Mouse (Mus musculus) E14TG2a.4 (cell line): ENCODE results near the gene Clasp1.
"Not testable (repeated sequence)": the region's sequence is repeated elsewhere in the genome, so short reads cannot be mapped to it uniquely, and the experiment has no call there.

Source experiments
- H3K27me3 ChIP-seq: 2 replicates; pipeline ENCODE4 v1.6.1; 2014; ENCODE audit warnings: low read length, control low read depth; ENCODE audit not compliant: insufficient read depth
- H3K36me3 ChIP-seq: 2 replicates; pipeline ENCODE4 v1.6.1; 2014; ENCODE audit warnings: low read length, control low read depth; ENCODE audit not compliant: insufficient read depth
- H3K4me1 ChIP-seq: replicated peaks from 2 replicates; pipeline ENCODE4 v1.6.1; 2014; ENCODE audit warnings: low read depth, low read length, control low read depth
- H3K4me3 ChIP-seq: replicated peaks from 2 replicates; pipeline ENCODE4 v1.5.1; 2014; ENCODE audit warnings: mild to moderate bottlenecking, low read length
- H3K9me3 ChIP-seq: 2 replicates; pipeline ENCODE4 v1.6.1; 2014; ENCODE audit warnings: low read length, control low read depth
- CTCF ChIP-seq: conservative IDR thresholded peaks from 2 replicates; pipeline ENCODE4 v1.5.1; 2014; ENCODE audit warnings: low read length
- NANOG ChIP-seq: IDR thresholded peaks from 2 replicates; pipeline ENCODE4 v1.6.1; 2014; ENCODE audit warnings: borderline replicate concordance, low read length, mixed read lengths
- POU5F1 ChIP-seq: IDR thresholded peaks from 2 replicates; pipeline ENCODE4 v1.6.1; 2014; ENCODE audit warnings: low read length, borderline replicate concordance

Gene Clasp1

GRCm38 (mm10) chr1:118567659-118568058 is 178.8 kb downstream of the Clasp1 start:
- H3K27me3 ChIP-seq = no peaks in the 10 kb centered on the region
- TF ChIP-seq NANOG (no peak), POU5F1 (no peak), CTCF (no peak)
- H3K4me1 ChIP-seq = no peaks in the 10 kb centered on the region
- H3K9me3 ChIP-seq = no peaks in the 10 kb centered on the region
- peaks cover 54% of the 10 kb centered on the region for H3K36me3 ChIP-seq
- no peak overlapping the region for H3K4me3 ChIP-seq

GRCm38 (mm10) chr1:118580174-118580702 is 191.4 kb downstream of the Clasp1 start:
- Histone ChIP-seq H3K27me3 (no peaks in the 10 kb centered on the region), H3K9me3 (no peaks in the 10 kb centered on the region), H3K36me3 (peaks cover 40% of the 10 kb centered on the region), H3K4me3 (no peak overlapping the region), H3K4me1 (no peaks in the 10 kb centered on the region)
- TF ChIP-seq NANOG (no peak), CTCF (no peak), POU5F1 (no peak)

- Histone ChIP-seq H3K9me3 (no peaks in the 10 kb centered on the region), H3K4me3 (no peak overlapping the region), H3K36me3 (peaks cover 33% of the 10 kb centered on the region), H3K4me1 (no peaks in the 10 kb centered on the region), H3K27me3 (no peaks in the 10 kb centered on the region)
- TF ChIP-seq CTCF (no peak), NANOG (no peak), POU5F1 (no peak)
Observed at GRCm38 (mm10) chr1:118581179-118581578, 192.3 kb downstream of the Clasp1 start.

GRCm38 (mm10) chr1:118589721-118590120 is 200.9 kb downstream of the Clasp1 start:
- TF ChIP-seq CTCF (no peak), POU5F1 (no peak), NANOG (no peak)
- Histone ChIP-seq H3K4me3 (no peak overlapping the region), H3K27me3 (no peaks in the 10 kb centered on the region), H3K9me3 (no peaks in the 10 kb centered on the region), H3K36me3 (peaks cover 26% of the 10 kb centered on the region), H3K4me1 (peaks cover 13% of the 10 kb centered on the region)

- peaks cover 40% of the 10 kb centered on the region for H3K36me3 ChIP-seq
- H3K4me1 ChIP-seq = peaks cover 27% of the 10 kb centered on the region
- H3K27me3 ChIP-seq = no peaks in the 10 kb centered on the region
- H3K4me3 ChIP-seq = no peak overlapping the region
- no peaks in the 10 kb centered on the region for H3K9me3 ChIP-seq
- TF ChIP-seq NANOG = no peak
- TF ChIP-seq CTCF = no peak
- no peak for TF ChIP-seq POU5F1
Observed at GRCm38 (mm10) chr1:118592933-118593332, 204.1 kb downstream of the Clasp1 start.

GRCm38 (mm10) chr1:118595395-118595794 is 206.5 kb downstream of the Clasp1 start:
- Histone ChIP-seq H3K27me3 (no peaks in the 10 kb centered on the region), H3K9me3 (no peaks in the 10 kb centered on the region), H3K4me3 (no peak overlapping the region), H3K36me3 (peaks cover 55% of the 10 kb centered on the region), H3K4me1 (peaks cover 15% of the 10 kb centered on the region)
- TF ChIP-seq NANOG = no peak
- no peak for TF ChIP-seq POU5F1
- TF ChIP-seq CTCF = no peak

- Histone ChIP-seq H3K4me3 (no peak overlapping the region), H3K36me3 (peaks cover 70% of the 10 kb centered on the region), H3K4me1 (peaks cover 15% of the 10 kb centered on the region), H3K9me3 (no peaks in the 10 kb centered on the region), H3K27me3 (no peaks in the 10 kb centered on the region)
- no peak for TF ChIP-seq POU5F1
- no peak for TF ChIP-seq NANOG
- no peak for TF ChIP-seq CTCF
Observed at GRCm38 (mm10) chr1:118597475-118598213, 208.8 kb downstream of the Clasp1 start.

GRCm38 (mm10) chr1:118598339-118598738 is 209.5 kb downstream of the Clasp1 start:
- H3K27me3 ChIP-seq = no peaks in the 10 kb centered on the region
- H3K4me3 ChIP-seq = no peak overlapping the region
- H3K9me3 ChIP-seq = no peaks in the 10 kb centered on the region
- H3K4me1 ChIP-seq = peaks cover 15% of the 10 kb centered on the region
- no peak for TF ChIP-seq CTCF
- no peak for TF ChIP-seq POU5F1
- TF ChIP-seq NANOG = no peak
- H3K36me3 ChIP-seq = peaks cover 75% of the 10 kb centered on the region

GRCm38 (mm10) chr1:118613631-118614183 is 224.8 kb downstream of the Clasp1 start:
- Histone ChIP-seq H3K27me3 (peaks cover 4% of the 10 kb centered on the region), H3K9me3 (no peaks in the 10 kb centered on the region), H3K4me1 (peaks cover 3% of the 10 kb centered on the region), H3K4me3 (no peak overlapping the region), H3K36me3 (peaks cover 7% of the 10 kb centered on the region; the same call in 1 of the 2 replicates)
- TF ChIP-seq NANOG = no peak
- no peak for TF ChIP-seq CTCF
- no peak for TF ChIP-seq POU5F1

GRCm38 (mm10) chr1:118621055-118621454 is 232.2 kb downstream of the Clasp1 start:
- H3K9me3 ChIP-seq, H3K36me3 ChIP-seq, H3K4me3 ChIP-seq, H3K27me3 ChIP-seq: not testable (repeated sequence)
- H3K4me1 ChIP-seq = peaks cover 49% of the 10 kb centered on the region
